Mouse (Mus musculus): ENCODE measurements at regions not wholly inside any gene's neighbourhood (a gene's known extent, or its start where the extent isn't known, plus 50 kb on each side); places are given as distances from the start of the nearest gene placed in this dataset.

GRCm38 (mm10) chr9:61683557-61683956 is 230.8 kb downstream of the Rplp1 start:
- no peak for ATAC-seq
- H3K36me3 ChIP-seq (ENCODE audit: control insufficient read depth, insufficient read depth), result no peaks in the 10 kb centered on the region
- no peak overlapping the region for H3K4me3 ChIP-seq (replicated peaks; ENCODE audit: low read length)
- 44% methylated on average over 4 of the region's 4 CpGs for WGBS
- H3K9me3 ChIP-seq (ENCODE audit: control insufficient read depth, low read length), result no peaks in the 10 kb centered on the region
- H3K27ac ChIP-seq (ENCODE audit: low read length), result no peak overlapping the region
- H3K4me2 ChIP-seq (ENCODE audit: low read length), result no peak overlapping the region
- peaks cover 5% of the 10 kb centered on the region; the same call in 1 of the 2 replicates for H3K4me1 ChIP-seq (replicated peaks; ENCODE audit: control insufficient read depth, insufficient read depth, low read length)
- H3K27me3 ChIP-seq (replicated peaks; ENCODE audit: control insufficient read depth, insufficient read depth, low read length), result no peaks in the 10 kb centered on the region
- no peak overlapping the region for H3K9ac ChIP-seq (replicated peaks; ENCODE audit: low read depth, low read length)

- no peak overlapping the region for H3K4me2 ChIP-seq (ENCODE audit: low read length)
- WGBS, result 92% methylated on average over 5 of the region's 5 CpGs
- no peaks in the 10 kb centered on the region for H3K27me3 ChIP-seq (replicated peaks; ENCODE audit: control insufficient read depth, insufficient read depth, low read length)
- no peaks in the 10 kb centered on the region for H3K9me3 ChIP-seq (ENCODE audit: control insufficient read depth, low read length)
- ATAC-seq, result no peak
- no peak overlapping the region for H3K27ac ChIP-seq (ENCODE audit: low read length)
- no peaks in the 10 kb centered on the region for H3K36me3 ChIP-seq (ENCODE audit: control insufficient read depth, insufficient read depth)
- no peak overlapping the region for H3K4me3 ChIP-seq (replicated peaks; ENCODE audit: low read length)
- H3K9ac ChIP-seq (replicated peaks; ENCODE audit: low read depth, low read length), result no peak overlapping the region
- peaks cover 5% of the 10 kb centered on the region; the same call in 1 of the 2 replicates for H3K4me1 ChIP-seq (replicated peaks; ENCODE audit: control insufficient read depth, insufficient read depth, low read length)
Measured at GRCm38 (mm10) chr9:61682744-61683259, 231.5 kb downstream of the Rplp1 start.

- H3K9me3 ChIP-seq (ENCODE audit: control insufficient read depth, low read length), result no peaks in the 10 kb centered on the region
- no peak overlapping the region for H3K4me2 ChIP-seq (ENCODE audit: low read length)
- H3K9ac ChIP-seq (replicated peaks; ENCODE audit: low read depth, low read length), result no peak overlapping the region
- H3K27ac ChIP-seq (ENCODE audit: low read length), result no peak overlapping the region
- H3K27me3 ChIP-seq (replicated peaks; ENCODE audit: control insufficient read depth, insufficient read depth, low read length), result no peaks in the 10 kb centered on the region
- peaks cover 8% of the 10 kb centered on the region for H3K4me1 ChIP-seq (replicated peaks; ENCODE audit: control insufficient read depth, insufficient read depth, low read length)
- H3K36me3 ChIP-seq (ENCODE audit: control insufficient read depth, insufficient read depth), result no peaks in the 10 kb centered on the region
- no peak for ATAC-seq
- WGBS, result 74% methylated on average over 4 of the region's 4 CpGs
- H3K4me3 ChIP-seq (replicated peaks; ENCODE audit: low read length), result no peak overlapping the region
Measured at GRCm38 (mm10) chr9:61682316-61682715, 232.0 kb downstream of the Rplp1 start.

GRCm38 (mm10) chr9:61681406-61681805 is 232.9 kb downstream of the Rplp1 start:
- H3K27ac ChIP-seq (ENCODE audit: low read length), result no peak overlapping the region
- peaks cover 17% of the 10 kb centered on the region for H3K4me1 ChIP-seq (replicated peaks; ENCODE audit: control insufficient read depth, insufficient read depth, low read length)
- no peak overlapping the region for H3K9ac ChIP-seq (replicated peaks; ENCODE audit: low read depth, low read length)
- no peak for ATAC-seq
- H3K4me3 ChIP-seq (replicated peaks; ENCODE audit: low read length), result no peak overlapping the region
- no peaks in the 10 kb centered on the region for H3K27me3 ChIP-seq (replicated peaks; ENCODE audit: control insufficient read depth, insufficient read depth, low read length)
- no peaks in the 10 kb centered on the region for H3K36me3 ChIP-seq (ENCODE audit: control insufficient read depth, insufficient read depth)
- H3K4me2 ChIP-seq (ENCODE audit: low read length), result no peak overlapping the region
- H3K9me3 ChIP-seq (ENCODE audit: control insufficient read depth, low read length), result no peaks in the 10 kb centered on the region
- 67% methylated on average over 5 of the region's 5 CpGs for WGBS

- Histone ChIP-seq H3K4me1 (replicated peaks; ENCODE audit: control insufficient read depth, insufficient read depth, low read length) (peaks cover 20% of the 10 kb centered on the region), H3K9ac (replicated peaks; ENCODE audit: low read depth, low read length) (no peak overlapping the region), H3K4me2 (ENCODE audit: low read length) (no peak overlapping the region), H3K9me3 (ENCODE audit: control insufficient read depth, low read length) (no peaks in the 10 kb centered on the region), H3K36me3 (ENCODE audit: control insufficient read depth, insufficient read depth) (no peaks in the 10 kb centered on the region), H3K27ac (ENCODE audit: low read length) (no peak overlapping the region), H3K27me3 (replicated peaks; ENCODE audit: control insufficient read depth, insufficient read depth, low read length) (no peaks in the 10 kb centered on the region), H3K4me3 (replicated peaks; ENCODE audit: low read length) (no peak overlapping the region)
- 37% methylated on average over 6 of the region's 6 CpGs for WGBS
- no peak for ATAC-seq
Measured at GRCm38 (mm10) chr9:61680911-61681311, 233.4 kb downstream of the Rplp1 start.

GRCm38 (mm10) chr9:61679686-61680085 is 234.7 kb downstream of the Rplp1 start:
- Histone ChIP-seq H3K27ac (ENCODE audit: low read length) (no peak overlapping the region), H3K9me3 (ENCODE audit: control insufficient read depth, low read length) (no peaks in the 10 kb centered on the region), H3K9ac (replicated peaks; ENCODE audit: low read depth, low read length) (no peak overlapping the region), H3K36me3 (ENCODE audit: control insufficient read depth, insufficient read depth) (no peaks in the 10 kb centered on the region), H3K4me1 (replicated peaks; ENCODE audit: control insufficient read depth, insufficient read depth, low read length) (peaks cover 20% of the 10 kb centered on the region), H3K4me3 (replicated peaks; ENCODE audit: low read length) (no peak overlapping the region), H3K4me2 (ENCODE audit: low read length) (no peak overlapping the region), H3K27me3 (replicated peaks; ENCODE audit: control insufficient read depth, insufficient read depth, low read length) (no peaks in the 10 kb centered on the region)
- 94% methylated on average over 6 of the region's 6 CpGs for WGBS
- no peak for ATAC-seq

- H3K9ac ChIP-seq (replicated peaks; ENCODE audit: low read depth, low read length), result no peak overlapping the region
- H3K27ac ChIP-seq (ENCODE audit: low read length), result peak overlapping the region; percentile 5
- 70% methylated on average over 3 of the region's 3 CpGs for WGBS
- H3K4me1 ChIP-seq (replicated peaks; ENCODE audit: control insufficient read depth, insufficient read depth, low read length), result peaks cover 20% of the 10 kb centered on the region
- ATAC-seq, result no peak
- no peaks in the 10 kb centered on the region for H3K9me3 ChIP-seq (ENCODE audit: control insufficient read depth, low read length)
- H3K4me2 ChIP-seq (ENCODE audit: low read length), result no peak overlapping the region
- no peaks in the 10 kb centered on the region for H3K27me3 ChIP-seq (replicated peaks; ENCODE audit: control insufficient read depth, insufficient read depth, low read length)
- no peak overlapping the region for H3K4me3 ChIP-seq (replicated peaks; ENCODE audit: low read length)
- H3K36me3 ChIP-seq (ENCODE audit: control insufficient read depth, insufficient read depth), result no peaks in the 10 kb centered on the region
Measured at GRCm38 (mm10) chr9:61677603-61678002, 236.7 kb downstream of the Rplp1 start.

- H3K9me3 ChIP-seq (ENCODE audit: control insufficient read depth, low read length), result no peaks in the 10 kb centered on the region
- peaks cover 20% of the 10 kb centered on the region for H3K4me1 ChIP-seq (replicated peaks; ENCODE audit: control insufficient read depth, insufficient read depth, low read length)
- H3K36me3 ChIP-seq (ENCODE audit: control insufficient read depth, insufficient read depth), result no peaks in the 10 kb centered on the region
- H3K9ac ChIP-seq (replicated peaks; ENCODE audit: low read depth, low read length), result no peak overlapping the region
- WGBS, result 49% methylated on average over 11 of the region's 11 CpGs
- ATAC-seq, result peak; percentile 87
- no peak overlapping the region for H3K4me3 ChIP-seq (replicated peaks; ENCODE audit: low read length)
- no peak overlapping the region for H3K4me2 ChIP-seq (ENCODE audit: low read length)
- H3K27ac ChIP-seq (ENCODE audit: low read length), result peak overlapping the region; percentile 62
- H3K27me3 ChIP-seq (replicated peaks; ENCODE audit: control insufficient read depth, insufficient read depth, low read length), result no peaks in the 10 kb centered on the region
Measured at GRCm38 (mm10) chr9:61677037-61677436, 237.3 kb downstream of the Rplp1 start.

- H3K4me1 ChIP-seq (replicated peaks; ENCODE audit: control insufficient read depth, insufficient read depth, low read length), result peaks cover 15% of the 10 kb centered on the region
- H3K27me3 ChIP-seq (replicated peaks; ENCODE audit: control insufficient read depth, insufficient read depth, low read length), result no peaks in the 10 kb centered on the region
- no peaks in the 10 kb centered on the region for H3K9me3 ChIP-seq (ENCODE audit: control insufficient read depth, low read length)
- H3K4me2 ChIP-seq (ENCODE audit: low read length), result no peak overlapping the region
- no peak overlapping the region for H3K9ac ChIP-seq (replicated peaks; ENCODE audit: low read depth, low read length)
- H3K27ac ChIP-seq (ENCODE audit: low read length), result no peak overlapping the region
- ATAC-seq, result no peak
- 86% methylated on average over 2 of the region's 2 CpGs for WGBS
- H3K4me3 ChIP-seq (replicated peaks; ENCODE audit: low read length), result no peak overlapping the region
- no peaks in the 10 kb centered on the region for H3K36me3 ChIP-seq (ENCODE audit: control insufficient read depth, insufficient read depth)
Measured at GRCm38 (mm10) chr9:61675366-61675765, 239.0 kb downstream of the Rplp1 start.

GRCm38 (mm10) chr9:61673575-61674203 is 240.7 kb downstream of the Rplp1 start:
- Histone ChIP-seq H3K9ac (replicated peaks; ENCODE audit: low read depth, low read length) (no peak overlapping the region), H3K9me3 (ENCODE audit: control insufficient read depth, low read length) (no peaks in the 10 kb centered on the region), H3K36me3 (ENCODE audit: control insufficient read depth, insufficient read depth) (no peaks in the 10 kb centered on the region), H3K27ac (ENCODE audit: low read length) (no peak overlapping the region), H3K4me2 (ENCODE audit: low read length) (no peak overlapping the region), H3K4me1 (replicated peaks; ENCODE audit: control insufficient read depth, insufficient read depth, low read length) (peaks cover 15% of the 10 kb centered on the region), H3K27me3 (replicated peaks; ENCODE audit: control insufficient read depth, insufficient read depth, low read length) (no peaks in the 10 kb centered on the region), H3K4me3 (replicated peaks; ENCODE audit: low read length) (no peak overlapping the region)
- ATAC-seq, result no peak
- 77% methylated on average over 16 of the region's 16 CpGs for WGBS

All from forebrain, embryonic 16.5 days (tissue).